Mouse (Mus musculus) kidney, postnatal 10 days (tissue): ENCODE measurements around the gene Dnmt3c.
"Not testable (repeated sequence)": the region's sequence is repeated elsewhere in the genome, so short reads cannot be mapped to it uniquely, and the experiment has no call there.

Experiments
- DNase-seq: peaks from one replicate; pipeline ENCODE4 v3.0.0; 2021; ENCODE audit warnings: mixed read lengths

Dnmt3c gene

DNA sequence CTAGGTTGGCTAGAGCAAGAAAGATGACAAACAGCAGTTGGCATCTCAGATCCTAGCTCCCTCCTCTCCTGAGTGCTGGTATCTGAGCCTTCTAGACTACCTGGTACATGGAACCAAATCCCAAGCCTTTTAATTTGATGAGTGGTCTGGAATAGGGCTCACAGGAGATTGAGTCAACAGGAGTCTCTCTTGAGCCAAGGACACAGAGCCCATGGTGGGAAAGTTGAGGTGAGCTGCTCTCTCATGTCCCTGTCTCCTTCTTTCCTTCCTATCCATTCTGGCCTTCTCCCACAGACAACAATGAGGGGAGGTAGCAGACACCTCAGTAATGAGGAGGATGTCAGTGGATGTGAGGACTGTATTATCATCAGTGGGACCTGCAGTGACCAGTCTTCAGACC lies at the start of gene Dnmt3c:
Gene Dnmt3c, plus strand, starts transcription at position 301 of the 400 bp plus-strand sequence.
- no peak for DNase-seq

DNA sequence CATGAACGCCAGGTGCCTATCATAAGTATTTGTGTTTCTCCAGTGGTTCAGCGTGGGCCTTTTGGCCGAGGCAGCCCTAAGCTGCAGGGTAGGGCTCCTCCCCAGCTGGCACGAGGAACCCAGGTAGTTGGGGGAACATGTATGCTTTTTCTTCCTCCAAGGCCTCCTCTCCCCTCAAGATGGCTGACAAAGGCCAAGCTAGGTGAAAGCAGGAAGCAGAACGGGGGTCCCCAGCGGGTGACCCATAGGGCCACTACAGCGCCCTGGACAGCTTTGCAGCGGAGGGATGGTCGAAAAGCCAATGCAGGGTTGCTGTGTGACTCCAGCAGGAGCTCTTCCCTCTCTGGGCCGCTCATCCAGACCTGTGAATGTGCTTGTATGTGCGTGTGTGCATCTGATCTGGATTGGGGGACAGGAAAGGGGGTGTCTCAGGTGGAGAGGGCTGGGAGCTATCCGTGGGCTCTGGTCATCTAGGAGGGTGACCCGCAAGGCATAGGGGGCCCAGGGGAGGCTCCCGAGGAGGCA lies 47.6 kb upstream of the Dnmt3c start:
- no peak for DNase-seq

DNA sequence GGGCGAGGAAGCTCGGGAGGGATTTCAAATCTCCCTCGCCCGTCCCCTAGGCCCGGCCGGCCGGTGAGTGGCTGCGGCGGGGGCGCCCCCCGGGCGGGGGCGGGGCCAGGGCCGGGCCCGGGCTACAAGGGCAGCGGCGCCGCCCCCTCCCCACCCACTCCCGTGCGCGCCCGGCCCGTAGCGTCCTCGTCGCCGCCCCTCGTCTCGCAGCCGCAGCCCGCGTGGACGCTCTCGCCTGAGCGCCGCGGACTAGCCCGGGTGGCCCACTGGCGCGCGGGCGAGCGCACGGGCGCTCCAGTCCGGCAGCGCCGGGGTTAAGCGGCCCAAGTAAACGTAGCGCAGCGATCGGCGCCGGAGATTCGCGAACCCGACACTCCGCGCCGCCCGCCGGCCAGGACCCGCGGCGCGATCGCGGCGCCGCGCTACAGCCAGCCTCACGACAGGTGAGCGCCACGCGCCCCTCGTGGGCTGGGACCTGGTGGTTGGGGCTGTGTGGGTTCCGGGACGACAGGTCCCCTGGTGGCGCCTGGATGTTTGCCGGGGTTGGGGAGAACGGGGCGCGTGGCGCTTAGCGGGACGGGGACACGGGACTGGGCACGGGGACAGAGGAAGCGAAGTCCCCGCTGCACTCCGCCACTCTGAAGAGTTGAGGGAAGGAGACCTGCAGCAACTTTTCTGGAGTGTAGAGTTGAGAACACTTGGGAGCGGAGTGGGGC lies 47.0 kb upstream of the Dnmt3c start, which contains the start of gene Dnmt3b:
Gene Dnmt3b, plus strand, starts transcription at position 153 of the 716 bp plus-strand sequence.
- peak; percentile 83 for DNase-seq

DNA sequence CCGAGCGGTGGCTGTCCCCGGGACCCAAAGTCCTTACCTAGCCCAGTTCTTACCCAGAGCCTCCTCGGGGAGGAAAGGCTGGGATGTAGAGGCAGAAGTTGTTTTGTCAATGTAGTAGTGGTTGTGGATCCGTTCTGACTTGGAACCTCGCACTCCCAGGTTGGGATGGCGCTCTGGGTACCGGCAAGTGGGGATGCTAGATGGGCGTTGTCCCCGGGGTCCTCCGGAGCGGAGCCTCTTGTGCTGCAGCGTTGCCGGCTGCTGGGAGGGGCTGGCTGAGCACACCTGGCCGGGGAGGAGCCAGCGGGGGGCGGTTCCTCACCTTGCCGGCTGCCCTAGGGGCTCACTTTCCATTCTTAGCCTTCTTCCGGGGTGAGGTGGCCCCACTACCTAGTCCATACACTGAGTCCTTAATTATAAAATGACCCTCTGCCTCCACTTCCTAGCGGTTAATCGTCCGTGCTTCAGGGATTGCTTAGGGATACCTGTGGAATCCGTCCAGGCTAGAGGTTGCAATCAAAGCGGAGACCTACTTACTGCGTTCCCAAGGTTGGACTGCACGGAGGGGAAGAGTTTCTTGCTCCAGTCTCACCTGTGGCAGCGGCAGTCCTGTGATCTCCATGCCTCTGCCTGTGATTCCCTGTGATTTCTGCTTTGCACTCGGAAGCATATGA lies 46.3 kb upstream of the Dnmt3c start:
- DNase-seq: peak; percentile 56

DNA sequence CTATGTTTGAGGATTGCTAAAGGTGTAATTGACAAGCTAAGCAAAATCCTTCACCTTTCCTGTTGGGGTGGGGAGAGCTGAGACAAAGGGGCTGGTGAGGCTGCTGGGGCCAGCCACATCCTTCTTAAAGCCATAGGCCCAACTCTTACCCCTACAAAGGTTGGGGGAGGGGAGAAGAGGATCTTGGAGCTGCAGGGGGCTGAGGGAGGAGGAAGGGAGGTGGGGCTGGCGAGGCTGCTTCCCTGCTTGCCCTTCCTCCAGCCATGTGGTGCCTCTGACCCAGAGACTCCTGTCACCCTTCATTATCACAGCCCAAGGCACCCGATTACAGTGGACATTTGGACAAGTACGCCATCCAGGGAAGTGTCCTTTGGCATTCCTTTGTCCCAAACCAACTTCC lies 44.8 kb upstream of the Dnmt3c start:
- no peak for DNase-seq

DNA sequence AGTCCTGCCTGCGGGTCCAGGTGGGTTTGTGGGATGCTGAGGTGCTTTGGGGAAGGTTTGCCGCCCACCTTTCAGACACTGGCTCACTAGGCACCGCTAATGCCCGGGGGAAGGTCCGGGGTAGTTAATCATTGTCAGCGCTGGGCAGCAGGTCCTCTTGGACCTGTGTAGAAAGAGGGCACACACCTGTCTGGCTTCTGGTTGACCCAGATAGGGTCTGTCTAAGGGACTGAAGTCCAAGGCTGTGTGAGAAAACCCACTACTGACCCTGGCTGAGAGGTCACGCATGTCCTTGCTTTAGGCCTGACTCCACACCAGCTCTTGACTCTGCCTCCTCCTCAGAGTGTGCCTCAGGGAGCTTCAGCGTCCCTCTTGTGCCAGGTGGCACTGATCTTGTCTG lies 38.8 kb upstream of the Dnmt3c start:
- not testable (repeated sequence) for DNase-seq

DNA sequence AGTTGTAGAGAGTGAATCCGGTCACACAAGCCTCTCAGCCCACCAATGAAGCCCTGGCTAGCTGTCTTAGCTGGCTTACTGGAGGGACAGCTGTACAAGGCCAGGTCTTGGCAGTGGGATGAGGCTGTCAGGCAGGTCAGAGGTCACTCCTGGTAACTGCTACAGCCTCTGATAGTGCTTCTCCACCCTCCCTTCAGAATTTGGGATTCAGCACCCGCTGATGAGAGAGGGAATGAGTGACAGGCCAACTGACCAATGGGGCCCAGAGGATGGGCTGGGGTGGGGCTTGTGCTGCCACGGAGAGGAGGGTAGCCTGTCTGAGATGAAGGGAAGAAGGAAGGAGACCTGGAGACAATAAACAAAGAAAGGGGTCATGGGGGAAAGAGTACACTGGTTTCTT lies 35.8 kb upstream of the Dnmt3c start:
- peak; percentile 31 for DNase-seq

DNA sequence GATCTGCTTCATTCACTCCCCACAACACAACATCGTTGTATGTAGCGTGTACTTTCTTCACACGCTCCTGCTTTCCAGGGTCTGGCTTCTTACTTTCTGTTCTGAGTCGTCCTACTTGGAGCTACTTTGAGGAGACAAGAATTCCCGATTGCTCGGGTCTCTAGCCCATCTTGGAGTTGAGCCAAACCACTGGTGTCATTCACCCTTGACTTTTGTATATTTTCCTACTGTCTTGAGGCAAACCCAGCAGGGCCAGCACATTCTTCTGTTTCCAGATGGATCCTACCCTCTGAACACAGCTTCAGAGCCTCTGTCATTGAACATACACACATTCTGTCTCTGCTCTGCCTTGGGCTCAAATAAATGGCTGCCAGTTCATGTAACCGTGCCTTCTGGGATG lies 31.1 kb upstream of the Dnmt3c start:
- peak; percentile 58 for DNase-seq

DNA sequence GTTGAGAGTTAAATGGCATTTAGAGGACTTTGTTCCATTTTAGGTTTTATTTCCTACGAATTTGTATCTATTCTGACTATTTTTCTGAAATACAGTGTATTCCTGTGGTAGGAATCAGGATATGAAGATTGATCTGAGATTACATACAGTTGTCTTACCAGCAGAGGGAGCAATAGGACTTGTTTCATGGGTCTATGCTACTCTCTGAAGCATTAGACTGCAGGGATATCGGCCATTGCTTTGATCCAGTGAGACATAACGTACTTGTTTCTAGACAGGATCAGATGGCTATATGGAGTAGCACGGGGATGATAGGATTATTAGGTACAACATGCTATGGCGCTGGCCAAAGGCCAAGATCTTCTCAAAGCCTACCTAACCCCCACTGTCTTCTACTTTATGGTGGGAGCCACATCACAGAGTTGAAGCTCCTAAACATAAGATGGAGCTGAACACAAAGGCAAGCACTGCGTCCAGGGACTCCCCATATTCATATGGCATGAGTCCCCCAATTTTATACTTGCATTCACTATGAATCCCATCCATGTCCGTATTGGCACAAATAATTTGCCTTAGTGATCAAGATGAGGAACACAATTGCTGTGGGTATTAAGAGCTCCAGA lies 27.6 kb upstream of the Dnmt3c start:
- DNase-seq: no peak

DNA sequence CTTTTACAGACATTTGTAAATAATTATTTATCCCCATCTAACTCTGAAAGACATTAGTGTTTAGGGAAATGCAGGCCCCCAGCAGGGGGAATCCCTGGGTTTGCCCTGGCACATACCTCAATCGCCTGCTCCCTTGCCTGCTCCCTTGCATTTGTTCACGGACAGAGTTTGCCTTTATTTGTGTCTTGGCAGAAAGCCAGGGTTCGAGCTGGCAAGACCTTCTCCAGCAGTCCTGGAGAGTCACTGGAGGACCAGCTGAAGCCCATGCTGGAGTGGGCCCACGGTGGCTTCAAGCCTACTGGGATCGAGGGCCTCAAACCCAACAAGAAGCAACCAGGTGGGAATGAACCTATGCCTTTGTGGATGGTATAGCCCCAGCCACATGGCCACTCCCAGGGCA lies 26.3 kb upstream of the Dnmt3c start:
- peak; percentile 13 for DNase-seq

DNA sequence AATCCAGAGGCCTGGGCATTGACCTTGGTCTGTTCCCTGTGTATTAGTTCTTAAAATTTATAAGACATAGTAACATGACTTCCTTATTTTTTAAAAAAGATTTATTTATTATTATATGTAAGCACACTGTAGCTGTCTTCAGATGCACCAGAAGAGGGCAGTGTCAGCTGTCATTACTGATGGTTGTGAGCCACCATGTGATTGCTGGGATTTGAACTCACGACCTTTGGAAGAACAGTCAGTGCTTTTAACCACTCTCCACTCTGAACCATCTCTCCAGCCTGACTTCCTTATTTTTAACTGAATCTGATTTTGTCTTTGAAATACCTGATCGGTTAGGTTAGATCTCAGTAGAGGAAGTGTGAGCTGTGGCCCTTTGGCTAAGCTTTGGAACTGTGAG lies 23.8 kb upstream of the Dnmt3c start:
- no peak for DNase-seq

DNA sequence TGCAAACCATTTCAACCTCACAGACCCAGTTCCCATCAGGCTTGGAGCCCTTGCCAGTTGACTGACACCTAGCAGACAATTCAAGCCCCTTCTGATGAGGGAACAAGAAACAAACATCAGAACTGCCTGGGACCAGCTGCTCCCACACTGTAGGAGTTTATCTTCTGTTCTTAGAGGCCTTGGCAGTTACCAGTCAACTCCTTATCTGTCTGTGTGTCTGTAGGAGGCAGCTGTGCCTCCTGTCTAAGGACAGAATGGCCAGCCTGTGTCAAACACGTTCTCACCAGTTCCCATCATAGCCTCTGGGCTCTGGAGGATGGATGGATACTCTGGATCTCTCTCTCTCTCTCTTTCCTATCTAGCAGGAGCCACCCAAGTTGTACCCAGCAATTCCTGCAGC lies 21.1 kb upstream of the Dnmt3c start:
- not testable (repeated sequence) for DNase-seq

DNA sequence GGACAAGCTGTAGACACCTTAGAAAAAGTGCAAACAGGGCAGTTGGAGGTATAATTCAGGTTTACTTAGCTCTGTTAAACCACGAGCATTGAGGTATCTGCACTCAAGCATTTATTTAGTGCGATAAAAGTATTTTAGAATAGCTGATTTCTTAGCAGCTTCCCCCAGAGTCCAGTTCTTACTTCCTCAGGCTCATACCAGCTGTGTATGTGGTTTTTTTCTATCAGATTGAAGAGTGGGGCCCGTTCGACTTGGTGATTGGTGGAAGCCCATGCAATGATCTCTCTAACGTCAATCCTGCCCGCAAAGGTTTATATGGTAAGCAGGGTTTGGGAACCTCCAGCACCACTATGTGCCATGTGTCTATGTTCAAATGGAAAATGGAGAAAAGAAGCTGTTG lies 19.5 kb upstream of the Dnmt3c start:
- no peak for DNase-seq

DNA sequence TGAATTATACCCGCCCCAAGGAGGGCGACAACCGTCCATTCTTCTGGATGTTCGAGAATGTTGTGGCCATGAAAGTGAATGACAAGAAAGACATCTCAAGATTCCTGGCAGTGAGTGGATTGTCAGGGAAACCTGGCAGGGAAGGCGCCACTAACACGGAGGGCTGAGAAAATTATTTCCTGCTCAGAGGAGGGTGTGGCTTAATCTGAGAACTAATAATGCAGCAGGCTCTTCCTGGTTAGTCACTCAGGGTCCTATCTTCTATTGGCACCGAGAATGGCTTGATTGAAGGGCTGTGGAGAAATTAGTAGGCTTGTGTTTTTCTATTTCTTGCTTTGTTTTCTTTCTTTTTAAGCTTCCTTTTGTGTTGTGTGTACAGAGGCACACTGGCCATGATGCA lies 18.9 kb upstream of the Dnmt3c start:
- no peak for DNase-seq

DNA sequence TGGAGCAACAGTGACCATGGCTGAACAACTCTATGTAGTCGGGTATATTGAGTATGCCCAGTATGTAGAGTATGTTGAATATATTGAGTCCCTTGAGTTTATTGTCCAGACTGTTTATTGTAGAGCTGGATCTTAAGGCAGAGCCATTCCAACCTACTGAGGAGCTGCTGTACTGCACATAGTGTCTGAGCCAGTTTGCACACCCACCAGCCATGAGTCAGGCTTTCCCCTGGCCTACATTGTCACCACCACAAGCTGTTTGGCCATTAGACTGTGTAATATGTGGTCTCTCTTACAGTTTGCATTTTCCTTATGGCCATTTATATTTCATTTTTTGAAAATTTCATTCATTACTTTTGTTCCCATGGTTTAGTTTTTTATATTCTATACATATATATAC lies 16.5 kb upstream of the Dnmt3c start:
- no peak for DNase-seq

DNA sequence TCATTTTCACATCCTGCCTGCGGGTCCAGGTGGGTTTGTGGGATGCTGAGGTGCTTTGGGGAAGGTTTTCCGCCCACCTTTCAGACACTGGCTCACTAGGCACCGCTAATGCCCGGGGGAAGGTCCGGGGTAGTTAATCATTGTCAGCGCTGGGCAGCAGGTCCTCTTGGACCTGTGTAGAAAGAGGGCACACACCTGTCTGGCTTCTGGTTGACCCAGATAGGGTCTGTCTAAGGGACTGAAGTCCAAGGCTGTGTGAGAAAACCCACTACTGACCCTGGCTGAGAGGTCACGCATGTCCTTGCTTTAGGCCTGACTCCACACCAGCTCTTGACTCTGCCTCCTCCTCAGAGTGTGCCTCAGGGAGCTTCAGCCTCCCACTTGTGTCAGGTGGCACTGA lies 3.0 kb upstream of the Dnmt3c start:
- DNase-seq: not testable (repeated sequence)

DNA sequence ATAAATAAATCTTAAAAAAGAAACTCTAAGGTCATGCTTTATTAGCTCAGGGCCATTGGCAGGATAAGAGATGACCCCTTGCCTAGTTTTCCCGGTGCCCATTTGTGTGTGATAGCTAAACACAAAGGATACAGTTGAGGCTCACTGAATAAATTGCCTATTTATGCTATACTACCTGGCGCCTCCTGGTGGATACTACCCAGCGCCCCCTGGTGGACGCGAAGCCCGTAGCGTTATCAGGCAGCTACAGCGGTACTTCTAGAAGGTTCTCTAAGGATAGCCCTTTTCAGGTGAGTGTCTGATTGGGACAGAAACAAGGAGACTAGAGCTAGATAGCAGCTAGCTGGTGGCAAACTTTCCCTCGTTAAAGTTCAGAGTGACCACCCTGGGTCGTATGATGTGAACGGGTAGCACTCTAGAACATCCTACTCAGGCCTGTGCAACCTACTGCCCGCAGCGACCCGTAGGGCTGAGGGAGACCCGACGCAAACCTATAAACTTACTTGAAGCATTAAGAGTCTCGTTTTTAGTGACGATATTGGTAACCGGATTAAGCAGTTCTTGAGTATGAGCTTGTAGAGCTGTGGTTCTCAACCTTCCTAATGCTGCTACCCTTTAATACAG lies 1.9 kb upstream of the Dnmt3c start:
- DNase-seq: peak; percentile 68

DNA sequence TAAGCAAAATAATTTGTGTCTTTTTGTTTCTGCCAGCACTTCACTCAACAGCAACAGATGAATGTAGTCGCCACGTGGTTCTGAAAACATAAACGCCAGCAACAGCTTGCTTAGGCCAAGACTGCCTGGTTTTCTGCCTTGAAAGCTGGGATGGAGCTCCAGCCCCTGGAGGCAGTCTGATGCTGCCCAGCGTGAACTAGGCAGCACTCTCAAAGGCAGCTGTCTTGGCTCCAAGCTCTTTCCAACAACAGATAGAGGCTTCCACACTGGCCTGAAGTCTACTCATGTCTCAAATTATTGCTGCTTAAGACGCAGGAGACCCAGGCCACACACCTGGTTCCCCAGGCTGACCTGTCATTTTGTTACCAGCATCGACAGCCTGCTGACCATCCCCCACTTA lies 6.9 kb downstream of the Dnmt3c start:
- DNase-seq: no peak

DNA sequence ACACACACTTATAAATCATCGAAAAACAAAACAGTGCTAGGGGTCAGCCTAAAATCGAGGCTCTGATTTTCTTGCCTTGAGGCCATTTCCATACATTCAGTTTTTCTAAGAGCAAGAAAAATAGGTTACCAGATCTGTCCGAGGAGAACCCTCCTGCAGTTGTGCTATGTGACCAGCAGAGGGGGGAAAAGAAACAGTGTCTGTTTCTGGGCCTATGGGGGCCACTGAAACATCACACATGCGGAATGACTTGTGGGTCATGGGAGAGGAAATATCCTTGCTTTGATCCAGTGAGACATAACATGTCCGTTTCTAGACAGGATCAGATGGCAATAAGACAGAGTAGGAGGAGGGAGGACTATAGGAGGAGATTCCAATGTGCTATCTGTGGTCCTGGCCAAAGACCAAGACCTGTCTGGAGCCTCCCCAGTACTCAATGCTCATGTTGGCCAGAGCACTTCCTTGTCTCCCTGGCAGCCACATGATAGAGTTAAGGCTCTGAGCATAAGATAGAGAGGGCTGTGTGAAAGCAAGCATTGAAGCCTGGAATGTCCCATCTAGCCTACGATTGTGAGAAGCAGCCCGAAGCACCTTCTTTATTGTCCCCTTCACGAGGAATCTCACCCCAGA lies 14.4 kb downstream of the Dnmt3c start:
- peak; percentile 50 for DNase-seq

DNA sequence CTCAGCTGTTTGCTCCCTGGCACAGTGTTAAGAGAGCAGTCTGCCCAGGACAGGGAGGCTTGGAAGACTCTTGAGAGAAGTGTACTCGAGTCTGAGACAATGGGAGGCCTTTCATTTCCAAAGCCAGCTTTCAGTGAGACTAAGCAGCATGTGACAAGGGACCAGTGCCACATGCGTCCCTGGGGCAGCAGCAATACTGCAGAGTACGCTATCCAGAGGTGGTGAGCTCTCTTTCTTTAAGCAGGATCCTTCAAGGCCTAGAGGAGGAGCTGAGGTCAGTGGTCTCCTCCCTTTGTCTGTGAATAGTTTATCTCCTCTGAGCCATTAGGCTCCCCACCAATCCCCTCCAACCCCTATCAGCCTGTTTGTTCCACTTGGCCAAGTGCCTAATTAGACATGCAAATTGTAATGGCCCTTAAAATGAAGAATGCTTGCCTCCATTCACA lies 16.2 kb downstream of the Dnmt3c start:
- no peak for DNase-seq

DNA sequence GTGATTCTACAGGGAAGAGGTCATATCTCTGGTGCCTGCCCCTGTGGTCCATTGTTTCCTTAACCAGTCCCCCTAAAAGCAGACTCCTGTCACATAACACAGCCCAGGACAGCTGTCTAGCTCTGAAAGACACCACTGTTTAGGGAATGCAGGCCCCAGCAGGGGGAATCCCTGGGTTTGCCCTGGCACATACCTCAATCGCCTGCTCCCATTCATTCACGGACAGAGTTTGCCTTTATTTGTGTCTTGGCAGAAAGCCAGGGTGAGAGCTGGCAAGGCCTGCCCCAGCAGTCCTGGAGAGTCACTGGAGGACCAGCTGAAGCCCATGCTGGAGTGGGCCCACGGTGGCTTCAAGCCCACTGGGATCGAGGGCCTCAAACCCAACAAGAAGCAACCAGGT lies 16.8 kb downstream of the Dnmt3c start:
- peak; percentile 35 for DNase-seq

DNA sequence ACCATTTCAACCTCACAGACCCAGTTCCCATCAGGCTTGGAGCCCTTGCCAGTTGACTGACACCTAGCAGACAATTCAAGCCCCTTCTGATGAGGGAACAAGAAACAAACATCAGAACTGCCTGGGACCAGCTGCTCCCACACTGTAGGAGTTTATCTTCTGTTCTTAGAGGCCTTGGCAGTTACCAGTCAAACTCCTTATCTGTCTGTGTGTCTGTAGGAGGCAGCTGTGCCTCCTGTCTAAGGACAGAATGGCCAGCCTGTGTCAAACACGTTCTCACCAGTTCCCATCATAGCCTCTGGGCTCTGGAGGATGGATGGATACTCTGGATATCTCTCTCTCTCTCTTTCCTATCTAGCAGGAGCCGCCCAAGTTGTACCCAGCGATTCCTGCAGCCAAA lies 21.4 kb downstream of the Dnmt3c start:
- not testable (repeated sequence) for DNase-seq

DNA sequence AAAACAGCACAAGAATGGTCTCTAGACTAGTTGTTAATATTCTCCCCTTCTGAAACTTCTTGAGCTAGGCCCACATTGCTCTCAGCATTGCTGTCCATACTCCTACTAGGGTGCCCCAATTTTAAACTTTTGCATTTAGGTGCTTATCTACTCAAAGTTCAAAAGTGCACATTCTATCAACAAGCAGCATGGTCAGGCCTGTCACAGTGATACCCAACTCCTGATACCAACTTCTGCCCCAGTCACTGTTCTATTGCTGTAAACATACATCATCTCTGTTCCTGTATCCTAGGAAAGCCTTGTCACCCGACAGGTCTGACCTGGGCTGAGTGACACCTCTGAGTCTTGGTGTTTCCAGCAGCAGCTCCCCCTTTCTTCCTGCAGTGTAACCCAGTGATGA lies 26.6 kb downstream of the Dnmt3c start:
- no peak for DNase-seq
